Mouse (Mus musculus): ENCODE results near the gene Myocd. TPM values are rescaled to one million over a fixed set of nuclear protein-coding genes. Genes with fewer than 3 reads are reported as not detected.

Gene Myocd
- polyA plus RNA-seq (2015; fragmentation: Nextera tagmentation; extraction: Ambion mirVana) = 0.20 and 1.0 TPM in 2 replicates

DNA sequence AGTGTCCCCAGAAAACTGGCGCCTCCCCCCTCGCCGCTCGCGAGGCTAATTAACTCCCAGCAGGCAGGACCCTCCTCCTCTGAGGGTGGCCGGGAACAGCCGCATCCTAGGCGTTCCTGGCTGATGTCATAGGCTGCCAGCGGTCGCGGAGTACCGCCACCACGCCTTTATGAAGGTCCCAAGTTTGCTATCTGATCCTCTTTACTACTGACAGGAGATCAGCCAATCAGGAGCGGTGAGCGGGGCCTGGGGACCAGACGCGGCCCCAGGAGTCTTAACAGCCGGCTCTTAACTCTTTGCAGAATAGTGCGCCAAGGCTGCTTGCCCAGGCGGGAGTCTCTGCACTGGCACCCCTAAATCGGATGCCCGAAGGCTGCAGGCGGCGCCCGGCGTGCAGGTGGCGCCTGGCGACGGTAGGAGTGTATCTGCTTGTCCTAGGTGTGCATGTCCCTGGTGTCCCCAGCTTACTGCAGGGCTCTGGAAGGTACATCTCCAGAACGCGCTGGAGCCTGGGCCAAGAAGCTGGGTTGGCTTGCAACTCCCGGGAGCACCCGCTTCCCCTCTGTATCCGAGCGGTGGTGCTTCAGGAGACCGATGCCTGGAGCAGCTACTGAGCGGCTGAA, at the start of gene Myocd:
Gene Myocd, minus strand, starts transcription at position 139 of the 623 bp plus-strand sequence.
- peak within 1 kb of the TSS; percentile 47 for H3K9ac ChIP-seq (replicated peaks)
- H3K9me3 ChIP-seq = no peaks in the 10 kb centered on the region
- no peaks in the 10 kb centered on the region for H3K36me3 ChIP-seq
- H3K4me1 ChIP-seq (replicated peaks) = peaks cover 19% of the 10 kb centered on the region
- peak; percentile 88 for ATAC-seq
- peaks cover 33% of the 10 kb centered on the region for H3K27me3 ChIP-seq
- under 1% methylated on average over 37 of the region's 37 CpGs for WGBS
- peak within 1 kb of the TSS; percentile 44 for H3K4me3 ChIP-seq (replicated peaks)
- peak within 1 kb of the TSS; percentile 92 for H3K4me2 ChIP-seq (replicated peaks)
- H3K27ac ChIP-seq = no peak within 1 kb of the TSS

DNA sequence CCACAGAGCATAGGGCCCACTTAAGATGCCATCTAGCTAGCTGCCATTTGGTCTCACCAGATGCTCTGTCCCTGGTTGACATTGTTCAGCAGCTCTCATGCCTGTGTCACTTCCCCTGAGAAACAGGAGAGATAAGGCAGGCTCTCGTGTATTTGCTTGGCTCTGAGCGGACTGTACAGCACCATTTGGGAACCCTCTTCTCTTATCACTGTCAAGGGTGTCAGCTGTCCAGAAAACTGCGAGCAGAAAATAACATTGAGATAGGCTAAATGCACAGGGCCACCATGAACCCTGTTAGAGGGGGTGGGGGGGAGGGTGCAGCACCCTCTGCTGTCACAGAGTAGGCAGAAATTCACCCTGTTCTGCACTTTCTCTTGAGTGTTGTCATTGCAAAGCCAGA, 34.0 kb upstream of the Myocd start:
- no peaks in the 10 kb centered on the region for H3K9me3 ChIP-seq
- ATAC-seq = no peak
- no peak overlapping the region for H3K9ac ChIP-seq (replicated peaks)
- H3K4me1 ChIP-seq (replicated peaks) = no peaks in the 10 kb centered on the region
- no peaks in the 10 kb centered on the region for H3K27me3 ChIP-seq
- no peaks in the 10 kb centered on the region for H3K36me3 ChIP-seq
- H3K4me2 ChIP-seq (replicated peaks) = no peak overlapping the region
- H3K27ac ChIP-seq = no peak overlapping the region
- WGBS = 82% methylated on average over 3 of the region's 3 CpGs
- no peak overlapping the region for H3K4me3 ChIP-seq (replicated peaks)

GRCm38 (mm10) chr11:65294128-65294833, 24.5 kb upstream of the Myocd start:
- WGBS = 86% methylated on average over 10 of the region's 10 CpGs
- Histone ChIP-seq H3K36me3 (no peaks in the 10 kb centered on the region), H3K27me3 (no peaks in the 10 kb centered on the region), H3K4me2 (replicated peaks) (no peak overlapping the region), H3K4me1 (replicated peaks) (no peaks in the 10 kb centered on the region), H3K27ac (no peak overlapping the region), H3K9ac (replicated peaks) (no peak overlapping the region), H3K4me3 (replicated peaks) (no peak overlapping the region), H3K9me3 (no peaks in the 10 kb centered on the region)
- no peak for ATAC-seq

GRCm38 (mm10) chr11:65292994-65293393, 23.2 kb upstream of the Myocd start:
- Histone ChIP-seq H3K4me3 (replicated peaks) (no peak overlapping the region), H3K9me3 (no peaks in the 10 kb centered on the region), H3K27me3 (no peaks in the 10 kb centered on the region), H3K4me2 (replicated peaks) (no peak overlapping the region), H3K36me3 (no peaks in the 10 kb centered on the region), H3K9ac (replicated peaks) (no peak overlapping the region), H3K27ac (no peak overlapping the region), H3K4me1 (replicated peaks) (no peaks in the 10 kb centered on the region)
- no peak for ATAC-seq

DNA sequence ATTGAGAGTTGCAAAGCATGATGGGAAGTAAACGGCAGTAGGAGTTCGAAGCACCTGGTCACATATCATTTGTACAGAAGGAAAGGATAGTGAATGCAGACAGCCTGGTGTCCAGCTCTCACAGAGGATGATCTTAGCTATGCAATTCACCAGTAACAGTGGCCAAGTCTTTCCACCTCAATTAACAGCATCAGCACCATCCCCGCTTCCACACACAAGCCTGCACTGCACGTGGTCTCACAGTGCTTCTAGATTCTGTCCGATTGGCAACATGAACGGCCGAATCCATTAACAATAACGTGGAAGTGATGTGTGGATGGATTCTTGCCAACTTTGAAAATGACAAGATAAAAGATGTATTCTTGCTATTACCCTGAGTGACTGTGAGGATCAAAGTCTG, 17.9 kb upstream of the Myocd start:
- Histone ChIP-seq H3K9ac (replicated peaks) (no peak overlapping the region), H3K9me3 (no peaks in the 10 kb centered on the region), H3K36me3 (no peaks in the 10 kb centered on the region), H3K27ac (no peak overlapping the region), H3K27me3 (no peaks in the 10 kb centered on the region), H3K4me2 (replicated peaks) (no peak overlapping the region), H3K4me3 (replicated peaks) (no peak overlapping the region), H3K4me1 (replicated peaks) (no peaks in the 10 kb centered on the region)
- WGBS = 87% methylated on average over 8 of the region's 8 CpGs
- ATAC-seq = no peak

DNA sequence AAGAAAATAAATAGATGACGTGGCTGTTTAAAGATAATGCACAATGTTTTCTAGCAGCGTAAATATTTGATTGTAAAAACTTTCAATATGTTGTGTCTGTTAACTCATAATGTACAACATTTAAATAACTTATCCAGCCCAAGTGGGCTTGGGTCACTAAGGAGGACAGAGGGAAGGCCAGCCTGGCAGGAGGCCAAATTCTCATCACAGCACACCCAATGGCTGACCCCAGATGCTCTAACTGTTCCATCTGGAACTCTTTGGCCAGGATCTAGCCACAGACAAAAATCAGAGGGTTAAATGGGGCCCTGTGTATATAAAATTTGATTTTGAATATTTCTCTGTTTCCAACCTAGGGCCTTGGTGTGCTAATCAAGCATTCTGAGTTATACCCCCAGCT, 16.4 kb upstream of the Myocd start:
- ATAC-seq = no peak
- Histone ChIP-seq H3K4me2 (replicated peaks) (no peak overlapping the region), H3K27ac (no peak overlapping the region)

GRCm38 (mm10) chr11:65275441-65275840, 5.7 kb upstream of the Myocd start:
- peaks cover 8% of the 10 kb centered on the region for H3K4me1 ChIP-seq (replicated peaks)
- H3K9ac ChIP-seq (replicated peaks) = no peak overlapping the region
- 87% methylated on average over 6 of the region's 6 CpGs for whole genome bisulfite sequencing
- H3K9me3 ChIP-seq = no peaks in the 10 kb centered on the region
- H3K36me3 ChIP-seq = no peaks in the 10 kb centered on the region
- H3K27me3 ChIP-seq = peaks cover 15% of the 10 kb centered on the region
- no peak overlapping the region for H3K4me2 ChIP-seq (replicated peaks)
- no peak overlapping the region for H3K27ac ChIP-seq
- no peak for ATAC-seq
- no peak overlapping the region for H3K4me3 ChIP-seq (replicated peaks)

More for the DNA sequence above, 16.4 kb upstream of the Myocd start:
- Histone ChIP-seq H3K9ac (replicated peaks) (no peak overlapping the region), H3K4me1 (replicated peaks) (no peaks in the 10 kb centered on the region), H3K36me3 (no peaks in the 10 kb centered on the region), H3K9me3 (no peaks in the 10 kb centered on the region), H3K4me3 (replicated peaks) (no peak overlapping the region), H3K27me3 (no peaks in the 10 kb centered on the region)
- 88% methylated on average over 2 of the region's 2 CpGs for WGBS

- no peaks in the 10 kb centered on the region for H3K36me3 ChIP-seq
- peaks cover 33% of the 10 kb centered on the region for H3K27me3 ChIP-seq
- no peak overlapping the region for H3K9ac ChIP-seq (replicated peaks)
- no peak for ATAC-seq
- H3K27ac ChIP-seq = no peak overlapping the region
- H3K4me1 ChIP-seq (replicated peaks) = peaks cover 19% of the 10 kb centered on the region
- H3K9me3 ChIP-seq = no peaks in the 10 kb centered on the region
- H3K4me2 ChIP-seq (replicated peaks) = no peak overlapping the region
- WGBS = 25% methylated on average over 4 of the region's 4 CpGs
- H3K4me3 ChIP-seq (replicated peaks) = no peak overlapping the region
Observed at GRCm38 (mm10) chr11:65271000-65271399, 1.2 kb upstream of the Myocd start.

DNA sequence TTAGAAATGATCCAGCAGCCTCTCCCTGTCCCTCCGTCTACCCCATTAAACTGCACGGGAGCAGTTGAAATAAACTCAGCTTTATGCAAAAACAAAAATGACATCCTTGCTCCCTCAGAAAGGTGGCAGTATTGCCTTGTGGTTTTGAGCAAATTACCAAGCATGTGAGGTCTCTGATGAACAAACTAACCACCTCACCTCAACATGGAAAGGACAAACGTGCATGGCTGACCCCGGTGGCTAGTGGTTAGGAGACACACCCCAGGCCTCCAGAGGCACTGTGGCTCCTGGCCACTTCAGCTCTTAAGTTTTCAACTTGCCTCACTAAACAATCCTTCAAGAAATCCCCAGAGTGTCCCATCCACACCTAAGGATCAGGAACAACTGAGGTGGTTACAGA, 1.5 kb downstream of the Myocd start:
- H3K27me3 ChIP-seq = peaks cover 33% of the 10 kb centered on the region
- no peak for ATAC-seq
- H3K4me2 ChIP-seq (replicated peaks) = no peak overlapping the region
- H3K4me3 ChIP-seq (replicated peaks) = no peak overlapping the region
- no peak overlapping the region for H3K9ac ChIP-seq (replicated peaks)
- 65% methylated on average over 4 of the region's 4 CpGs for WGBS
- H3K36me3 ChIP-seq = no peaks in the 10 kb centered on the region
- peaks cover 19% of the 10 kb centered on the region for H3K4me1 ChIP-seq (replicated peaks)
- no peaks in the 10 kb centered on the region for H3K9me3 ChIP-seq
- no peak overlapping the region for H3K27ac ChIP-seq

DNA sequence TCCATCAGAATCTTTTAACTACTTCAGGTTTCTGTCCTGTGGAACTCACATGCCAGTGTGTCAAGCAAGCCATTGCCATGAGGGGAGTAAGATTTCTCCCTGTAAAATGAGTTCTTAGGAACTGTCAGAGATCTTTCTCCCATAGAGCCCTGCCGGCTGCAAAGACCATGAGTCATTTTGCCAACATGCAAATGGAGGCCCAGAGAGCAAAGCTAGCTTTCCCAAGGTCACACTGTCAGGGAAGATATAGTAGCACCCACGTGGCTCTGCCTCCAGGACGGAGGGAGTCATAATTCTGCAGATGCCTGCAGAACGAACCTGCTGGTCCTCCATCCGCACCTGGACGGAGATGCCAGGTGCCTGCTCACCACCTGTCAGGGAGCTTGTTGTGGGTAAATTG, 6.3 kb downstream of the Myocd start:
- Histone ChIP-seq H3K4me2 (replicated peaks) (no peak overlapping the region), H3K4me1 (replicated peaks) (no peaks in the 10 kb centered on the region), H3K36me3 (no peaks in the 10 kb centered on the region), H3K4me3 (replicated peaks) (no peak overlapping the region), H3K9me3 (no peaks in the 10 kb centered on the region), H3K9ac (replicated peaks) (no peak overlapping the region), H3K27ac (no peak overlapping the region), H3K27me3 (peaks cover 1% of the 10 kb centered on the region; the same call in 1 of the 2 replicates)
- 77% methylated on average over 6 of the region's 6 CpGs for WGBS
- no peak for ATAC-seq

- Histone ChIP-seq H3K4me3 (replicated peaks) (no peak overlapping the region), H3K4me2 (replicated peaks) (no peak overlapping the region), H3K9me3 (no peaks in the 10 kb centered on the region), H3K27me3 (no peaks in the 10 kb centered on the region), H3K36me3 (no peaks in the 10 kb centered on the region), H3K4me1 (replicated peaks) (no peaks in the 10 kb centered on the region), H3K27ac (no peak overlapping the region), H3K9ac (replicated peaks) (no peak overlapping the region)
- no peak for ATAC-seq
- WGBS = 87% methylated on average over 4 of the region's 4 CpGs
Observed at GRCm38 (mm10) chr11:65258997-65259396, 10.8 kb downstream of the Myocd start.

DNA sequence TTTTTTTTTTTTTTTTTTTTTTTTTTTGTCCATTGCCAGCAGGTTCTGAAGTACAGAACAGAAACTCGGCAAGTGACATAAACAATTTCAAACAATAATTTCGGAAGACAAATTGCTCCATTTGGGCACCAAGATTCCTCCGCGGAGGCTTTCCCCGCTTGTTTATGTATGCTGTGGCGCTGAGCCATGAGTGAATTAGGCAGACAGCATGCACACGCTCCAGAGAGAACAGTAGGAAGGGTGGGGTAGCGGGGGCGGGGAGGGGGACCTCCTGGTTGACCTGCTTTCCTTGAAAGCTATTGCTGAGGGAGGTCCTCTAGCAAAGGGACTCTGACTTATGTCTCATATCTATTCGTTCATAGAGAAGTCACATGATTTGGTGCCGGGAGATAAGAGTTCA, 13.6 kb downstream of the Myocd start:
- Histone ChIP-seq H3K9ac (replicated peaks) (no peak overlapping the region), H3K36me3 (no peaks in the 10 kb centered on the region), H3K4me1 (replicated peaks) (no peaks in the 10 kb centered on the region), H3K27ac (no peak overlapping the region), H3K4me3 (replicated peaks) (no peak overlapping the region), H3K4me2 (replicated peaks) (no peak overlapping the region), H3K27me3 (no peaks in the 10 kb centered on the region), H3K9me3 (no peaks in the 10 kb centered on the region)
- no peak for ATAC-seq
- 82% methylated on average over 11 of the region's 11 CpGs for WGBS

- H3K27ac ChIP-seq = no peak overlapping the region
- H3K4me3 ChIP-seq (replicated peaks) = no peak overlapping the region
- no peaks in the 10 kb centered on the region for H3K27me3 ChIP-seq
- no peaks in the 10 kb centered on the region for H3K9me3 ChIP-seq
- no peaks in the 10 kb centered on the region for H3K36me3 ChIP-seq
- no peak for ATAC-seq
- H3K4me2 ChIP-seq (replicated peaks) = no peak overlapping the region
- no peak overlapping the region for H3K9ac ChIP-seq (replicated peaks)
- H3K4me1 ChIP-seq (replicated peaks) = no peaks in the 10 kb centered on the region
- 81% methylated on average over 6 of the region's 6 CpGs for WGBS
Observed at GRCm38 (mm10) chr11:65255564-65255963, 14.2 kb downstream of the Myocd start.
